Mouse (Mus musculus): Measurements from ENCODE around the gene Tas2r119. TPM values are rescaled to one million over a fixed set of nuclear protein-coding genes. Genes with fewer than 3 reads are reported as not detected.
"Not testable (repeated sequence)": the region's sequence is repeated elsewhere in the genome, so short reads cannot be mapped to it uniquely, and the experiment has no call there.

Tas2r119 gene
- polyA plus RNA-seq, 1 experiment from 2014 or later = not detected

DNA sequence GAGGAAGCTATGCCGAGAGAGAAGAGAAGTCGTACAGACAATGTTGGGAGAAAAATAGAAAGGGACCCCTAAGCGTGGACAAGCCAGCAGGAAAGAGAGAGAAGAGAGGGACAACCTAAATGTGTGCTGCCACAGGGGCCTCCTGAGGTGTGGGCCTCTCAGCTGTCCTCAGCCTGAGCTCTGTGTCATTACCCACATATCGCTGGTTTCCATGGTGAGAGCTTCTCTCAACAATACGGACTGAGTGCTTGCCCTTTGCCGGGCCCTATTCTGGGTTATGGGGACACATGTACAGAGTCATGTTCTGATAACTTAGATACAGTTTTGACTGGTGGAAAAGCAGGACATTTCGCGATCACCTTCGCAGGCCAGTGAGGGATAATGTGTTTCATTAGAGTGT lies 21.0 kb downstream of the Tas2r119 start:
- H3K4me1 ChIP-seq (ENCODE audit: control insufficient read depth, insufficient read depth, low read length) = 0 out of 2 replicates have a peak, but pooled peaks cover 4% of the 10 kb centered on the region
- no peak overlapping the region for H3K4me3 ChIP-seq (replicated peaks; ENCODE audit: low read depth, low read length)
- no peak overlapping the region for H3K27ac ChIP-seq (replicated peaks; ENCODE audit: low read depth, low read length)
- H3K27me3 ChIP-seq (ENCODE audit: control insufficient read depth, insufficient read depth, low read length) = no peaks in the 10 kb centered on the region
- no peaks in the 10 kb centered on the region for H3K36me3 ChIP-seq (ENCODE audit: control insufficient read depth, insufficient read depth, low read length)
- WGBS = 68% methylated on average over 9 of the region's 9 CpGs
- ATAC-seq (ENCODE audit: low FRiP score, low TSS enrichment) (no peak), DNase-seq (no peak)
- H3K9me3 ChIP-seq (ENCODE audit: control insufficient read depth, low read length) = no peaks in the 10 kb centered on the region
- H3K4me2 ChIP-seq (ENCODE audit: low read length) = no peak overlapping the region
- no peak overlapping the region for H3K9ac ChIP-seq (replicated peaks; ENCODE audit: low read length)

- Histone ChIP-seq H3K4me2 (ENCODE audit: low read length) (no peak overlapping the region), H3K27ac (replicated peaks; ENCODE audit: low read depth, low read length) (no peak overlapping the region), H3K27me3 (ENCODE audit: control insufficient read depth, insufficient read depth, low read length) (no peaks in the 10 kb centered on the region), H3K9me3 (ENCODE audit: control insufficient read depth, low read length) (no peaks in the 10 kb centered on the region), H3K4me3 (replicated peaks; ENCODE audit: low read depth, low read length) (no peak overlapping the region), H3K36me3 (ENCODE audit: control insufficient read depth, insufficient read depth, low read length) (no peaks in the 10 kb centered on the region), H3K4me1 (ENCODE audit: control insufficient read depth, insufficient read depth, low read length) (0 out of 2 replicates have a peak, but pooled peaks cover 4% of the 10 kb centered on the region), H3K9ac (replicated peaks; ENCODE audit: low read length) (no peak overlapping the region)
- WGBS = 84% methylated on average over 5 of the region's 5 CpGs
- DNase-seq (no peak), ATAC-seq (ENCODE audit: low FRiP score, low TSS enrichment) (no peak)
These were observed 21.5 kb downstream of the Tas2r119 start for GRCm38 (mm10) chr15:32198561-32198960.

DNA sequence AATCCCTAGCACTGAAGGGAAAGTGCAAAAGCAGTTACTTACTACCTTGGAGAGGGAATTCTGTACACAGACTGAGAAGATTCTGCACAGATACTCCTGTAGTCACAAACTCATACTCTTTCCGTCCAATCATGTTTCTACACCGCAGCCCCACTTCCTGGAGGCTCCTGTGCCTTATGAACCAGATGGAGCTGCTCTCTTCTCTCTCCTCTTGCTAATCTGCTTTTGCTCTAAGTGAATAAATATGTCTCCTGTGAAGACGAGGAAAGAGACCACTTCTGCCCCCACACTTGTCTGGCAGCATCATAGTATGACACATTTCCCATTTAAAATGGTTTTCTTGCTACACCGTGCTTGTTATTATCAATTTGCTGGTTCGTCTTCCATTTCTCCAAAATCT lies 26.2 kb downstream of the Tas2r119 start:
- Histone ChIP-seq H3K9me3 (ENCODE audit: control insufficient read depth, low read length) (no peaks in the 10 kb centered on the region), H3K36me3 (ENCODE audit: control insufficient read depth, insufficient read depth, low read length) (no peaks in the 10 kb centered on the region), H3K4me3 (replicated peaks; ENCODE audit: low read depth, low read length) (no peak overlapping the region), H3K4me1 (ENCODE audit: control insufficient read depth, insufficient read depth, low read length) (0 out of 2 replicates have a peak, but pooled peaks cover under 1% of the 10 kb centered on the region), H3K9ac (replicated peaks; ENCODE audit: low read length) (no peak overlapping the region), H3K27me3 (ENCODE audit: control insufficient read depth, insufficient read depth, low read length) (no peaks in the 10 kb centered on the region), H3K27ac (replicated peaks; ENCODE audit: low read depth, low read length) (no peak overlapping the region), H3K4me2 (ENCODE audit: low read length) (no peak overlapping the region)
- DNase-seq (no peak), ATAC-seq (ENCODE audit: low FRiP score, low TSS enrichment) (no peak)
- 88% methylated on average over 5 of the region's 5 CpGs for WGBS

GRCm38 (mm10) chr15:32204908-32205307 lies 27.8 kb downstream of the Tas2r119 start:
- ATAC-seq (ENCODE audit: low FRiP score, low TSS enrichment) = no peak
- H3K9ac ChIP-seq (replicated peaks; ENCODE audit: low read length) = no peak overlapping the region
- no peak overlapping the region for H3K4me2 ChIP-seq (ENCODE audit: low read length)
- no peaks in the 10 kb centered on the region for H3K4me1 ChIP-seq (ENCODE audit: control insufficient read depth, insufficient read depth, low read length)
- no peak for DNase-seq
- no peak overlapping the region for H3K27ac ChIP-seq (replicated peaks; ENCODE audit: low read depth, low read length)
- WGBS = 95% methylated on average over 10 of the region's 10 CpGs
- no peaks in the 10 kb centered on the region for H3K9me3 ChIP-seq (ENCODE audit: control insufficient read depth, low read length)
- no peak overlapping the region for H3K4me3 ChIP-seq (replicated peaks; ENCODE audit: low read depth, low read length)
- no peaks in the 10 kb centered on the region for H3K27me3 ChIP-seq (ENCODE audit: control insufficient read depth, insufficient read depth, low read length)
- no peaks in the 10 kb centered on the region for H3K36me3 ChIP-seq (ENCODE audit: control insufficient read depth, insufficient read depth, low read length)

DNA sequence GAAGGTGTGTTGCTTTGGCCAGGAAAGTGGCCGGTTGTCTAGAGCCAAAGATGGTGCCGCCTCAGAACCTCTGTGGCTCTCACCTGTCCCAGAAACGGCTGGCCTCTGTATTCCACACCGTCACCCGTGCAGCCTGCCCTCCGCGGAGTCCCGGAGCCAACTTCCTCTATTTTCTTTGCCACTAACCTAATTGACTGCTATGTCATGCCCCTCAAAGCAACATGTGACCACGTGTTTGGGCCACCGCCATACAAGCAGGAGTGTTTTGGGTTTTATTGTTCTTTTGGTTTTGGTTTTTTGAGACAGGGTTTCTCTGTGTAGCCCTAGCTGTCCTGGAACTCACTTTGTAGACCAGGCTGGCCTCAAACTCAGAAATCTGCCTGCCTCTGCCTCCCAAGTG lies 37.6 kb downstream of the Tas2r119 start:
- not testable (repeated sequence) for H3K9ac ChIP-seq (replicated peaks; ENCODE audit: low read length); H3K9me3 ChIP-seq (ENCODE audit: control insufficient read depth, low read length); ATAC-seq (ENCODE audit: low FRiP score, low TSS enrichment); H3K4me2 ChIP-seq (ENCODE audit: low read length); DNase-seq; H3K4me1 ChIP-seq (ENCODE audit: control insufficient read depth, insufficient read depth, low read length); H3K4me3 ChIP-seq (replicated peaks; ENCODE audit: low read depth, low read length); H3K27ac ChIP-seq (replicated peaks; ENCODE audit: low read depth, low read length); H3K27me3 ChIP-seq (ENCODE audit: control insufficient read depth, insufficient read depth, low read length); H3K36me3 ChIP-seq (ENCODE audit: control insufficient read depth, insufficient read depth, low read length)
- WGBS = 95% methylated on average over 10 of the region's 10 CpGs

DNA sequence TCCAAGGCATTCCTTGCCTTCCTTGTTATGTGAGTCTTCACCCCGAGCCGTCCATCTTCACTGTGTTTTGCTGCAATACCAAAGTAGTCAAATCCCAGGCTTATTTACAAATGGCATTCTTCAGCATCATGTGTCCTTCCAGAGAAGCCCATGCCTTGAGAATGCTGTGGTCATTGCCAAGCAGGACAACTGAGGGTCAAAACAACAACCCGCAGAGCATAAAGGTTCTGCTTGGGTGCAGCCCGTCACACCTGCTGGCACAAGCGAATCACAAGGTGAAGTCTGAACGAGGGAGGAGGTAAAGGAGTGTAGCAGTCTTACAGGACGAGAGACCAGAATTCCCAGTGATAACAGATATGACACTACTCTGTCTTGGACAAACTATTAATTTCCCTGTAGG lies 45.9 kb downstream of the Tas2r119 start:
- Histone ChIP-seq H3K4me1 (ENCODE audit: control insufficient read depth, insufficient read depth, low read length) (no peaks in the 10 kb centered on the region), H3K27me3 (ENCODE audit: control insufficient read depth, insufficient read depth, low read length) (no peaks in the 10 kb centered on the region), H3K9ac (replicated peaks; ENCODE audit: low read length) (no peak overlapping the region), H3K9me3 (ENCODE audit: control insufficient read depth, low read length) (no peaks in the 10 kb centered on the region), H3K36me3 (ENCODE audit: control insufficient read depth, insufficient read depth, low read length) (no peaks in the 10 kb centered on the region), H3K4me3 (replicated peaks; ENCODE audit: low read depth, low read length) (no peak overlapping the region), H3K4me2 (ENCODE audit: low read length) (no peak overlapping the region), H3K27ac (replicated peaks; ENCODE audit: low read depth, low read length) (no peak overlapping the region)
- ATAC-seq (ENCODE audit: low FRiP score, low TSS enrichment) (no peak), DNase-seq (no peak)
- WGBS = 88% methylated on average over 7 of the region's 7 CpGs

DNA sequence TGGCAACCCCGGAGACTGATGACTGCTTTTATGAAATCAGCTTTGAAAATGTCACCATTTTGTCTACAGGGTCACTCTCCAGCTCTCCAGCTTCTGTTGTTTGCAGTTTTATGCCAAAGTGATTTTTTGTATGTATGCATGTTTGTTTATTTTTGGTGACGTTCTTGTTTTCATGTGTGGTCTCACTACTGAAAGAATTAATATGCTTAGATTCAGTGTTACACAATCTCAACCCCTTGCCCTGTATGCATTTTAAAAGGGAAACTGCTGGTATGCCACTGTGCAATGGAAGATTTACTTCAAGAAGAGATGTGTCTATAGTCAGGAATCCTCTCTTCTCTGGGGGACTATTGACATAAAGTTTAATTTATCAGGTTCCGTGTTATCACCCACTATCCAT lies 48.3 kb downstream of the Tas2r119 start:
- H3K4me3 ChIP-seq (replicated peaks; ENCODE audit: low read depth, low read length) = no peak overlapping the region
- DNase-seq (no peak), ATAC-seq (ENCODE audit: low FRiP score, low TSS enrichment) (no peak)
- H3K36me3 ChIP-seq (ENCODE audit: control insufficient read depth, insufficient read depth, low read length) = no peaks in the 10 kb centered on the region
- H3K9ac ChIP-seq (replicated peaks; ENCODE audit: low read length) = no peak overlapping the region
- no peaks in the 10 kb centered on the region for H3K9me3 ChIP-seq (ENCODE audit: control insufficient read depth, low read length)
- no peaks in the 10 kb centered on the region for H3K4me1 ChIP-seq (ENCODE audit: control insufficient read depth, insufficient read depth, low read length)
- H3K27me3 ChIP-seq (ENCODE audit: control insufficient read depth, insufficient read depth, low read length) = no peaks in the 10 kb centered on the region
- no peak overlapping the region for H3K27ac ChIP-seq (replicated peaks; ENCODE audit: low read depth, low read length)
- H3K4me2 ChIP-seq (ENCODE audit: low read length) = no peak overlapping the region
- WGBS = 93% methylated on average over 3 of the region's 3 CpGs

GRCm38 (mm10) chr15:32226381-32226780 lies 49.3 kb downstream of the Tas2r119 start:
- no peak overlapping the region for H3K9ac ChIP-seq (replicated peaks; ENCODE audit: low read length)

DNA sequence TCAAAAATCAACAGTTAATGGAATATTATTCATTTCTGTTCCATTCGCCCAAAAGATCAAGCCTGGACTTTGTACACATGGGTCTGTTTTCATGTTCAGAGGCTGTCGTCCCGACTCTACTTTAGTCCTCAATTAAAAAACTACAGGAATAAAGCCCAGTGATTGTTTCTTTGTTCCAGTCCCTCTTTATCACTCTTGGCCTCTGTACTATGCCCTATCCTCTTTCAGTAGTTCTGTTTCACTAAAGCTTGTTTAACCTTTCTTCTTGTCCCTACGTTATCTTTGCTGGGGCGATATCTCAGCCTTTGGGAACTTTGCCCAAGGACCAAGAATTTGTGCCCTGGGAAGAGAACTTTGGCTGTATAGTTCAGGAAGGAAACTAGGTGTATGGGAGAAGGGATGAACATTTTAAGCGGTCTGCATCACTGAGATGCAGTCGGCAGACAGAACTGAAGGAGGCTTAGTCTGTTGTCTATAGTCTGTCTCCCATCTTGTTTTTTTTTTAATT lies 49.9 kb downstream of the Tas2r119 start:
- Histone ChIP-seq H3K4me1 (ENCODE audit: control insufficient read depth, insufficient read depth, low read length) (no peaks in the 10 kb centered on the region), H3K9ac (replicated peaks; ENCODE audit: low read length) (no peak overlapping the region), H3K4me2 (ENCODE audit: low read length) (no peak overlapping the region), H3K9me3 (ENCODE audit: control insufficient read depth, low read length) (no peaks in the 10 kb centered on the region), H3K4me3 (replicated peaks; ENCODE audit: low read depth, low read length) (no peak overlapping the region), H3K27ac (replicated peaks; ENCODE audit: low read depth, low read length) (no peak overlapping the region), H3K36me3 (ENCODE audit: control insufficient read depth, insufficient read depth, low read length) (no peaks in the 10 kb centered on the region), H3K27me3 (ENCODE audit: control insufficient read depth, insufficient read depth, low read length) (no peaks in the 10 kb centered on the region)
- 95% methylated on average over 7 of the region's 7 CpGs for WGBS
- DNase-seq (no peak), ATAC-seq (ENCODE audit: low FRiP score, low TSS enrichment) (no peak)

More at GRCm38 (mm10) chr15:32226381-32226780, 49.3 kb downstream of the Tas2r119 start:
- ATAC-seq (ENCODE audit: low FRiP score, low TSS enrichment) (no peak), DNase-seq (no peak)
- WGBS = 90% methylated on average over 6 of the region's 6 CpGs
- Histone ChIP-seq H3K36me3 (ENCODE audit: control insufficient read depth, insufficient read depth, low read length) (no peaks in the 10 kb centered on the region), H3K4me2 (ENCODE audit: low read length) (no peak overlapping the region), H3K4me3 (replicated peaks; ENCODE audit: low read depth, low read length) (no peak overlapping the region), H3K27ac (replicated peaks; ENCODE audit: low read depth, low read length) (no peak overlapping the region), H3K4me1 (ENCODE audit: control insufficient read depth, insufficient read depth, low read length) (no peaks in the 10 kb centered on the region), H3K9me3 (ENCODE audit: control insufficient read depth, low read length) (no peaks in the 10 kb centered on the region), H3K27me3 (ENCODE audit: control insufficient read depth, insufficient read depth, low read length) (no peaks in the 10 kb centered on the region)
